Mouse (Mus musculus) colon, adult 2 months (tissue): Measurements from ENCODE around the gene Ms4a5. TPM values are rescaled to one million over a fixed set of nuclear protein-coding genes. Genes with fewer than 3 reads are reported as not detected.

Experiments used
- polyA plus RNA-seq: library from polyadenylated mRNA; depleted of rRNA; stranded (reverse); fragments of >200 nt; gene quantifications from 2 replicates; pipeline ENCODE4 v1.2.3, GENCODE M21; 2012; rRNA removed

Gene Ms4a5
- polyA plus RNA-seq = not detected in 2 replicates

DNA sequence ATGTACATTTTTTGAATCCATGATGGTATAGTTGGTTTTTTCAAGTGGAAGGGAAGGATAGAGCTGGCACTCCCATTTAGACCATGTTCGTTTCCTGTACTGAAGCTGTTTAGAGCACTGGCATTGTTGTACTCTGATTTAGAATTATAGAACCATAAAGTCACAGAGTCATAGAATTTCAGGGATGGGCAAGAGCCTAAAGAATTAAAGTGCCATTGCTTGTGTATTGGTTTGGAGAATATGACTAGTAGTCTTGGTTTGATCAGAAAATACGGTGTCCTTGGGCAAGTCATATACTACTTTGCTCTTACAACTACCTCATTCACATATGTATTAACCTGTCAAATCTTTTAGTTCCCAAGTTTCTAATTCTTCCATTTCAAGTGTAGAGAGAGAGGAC is at the start of gene Ms4a5:
Gene Ms4a5 (minus strand): TSS at position 101 of the 400 bp plus-strand sequence.

DNA sequence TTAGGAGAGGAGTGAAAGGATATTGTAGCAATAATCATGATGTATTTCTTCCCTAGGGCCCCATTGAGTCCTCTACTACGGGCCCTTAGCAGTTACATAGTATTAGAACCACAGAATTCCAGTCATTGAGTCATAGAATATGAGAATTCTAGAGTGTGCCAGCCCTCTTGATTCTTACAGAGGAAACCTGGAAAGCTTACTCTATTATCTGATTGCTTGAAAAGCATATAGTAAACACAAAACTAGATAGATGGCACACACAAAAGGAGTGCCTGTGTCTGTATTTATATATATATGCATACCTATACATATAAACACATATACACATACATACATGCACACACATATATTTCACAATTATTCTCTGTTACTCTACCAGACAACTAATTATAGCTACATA is 30.7 kb upstream of the Ms4a5 start, which contains the start of gene Ms4a14:
Gene Ms4a14 (minus strand): TSS at position 101 of the 400 bp plus-strand sequence.

DNA sequence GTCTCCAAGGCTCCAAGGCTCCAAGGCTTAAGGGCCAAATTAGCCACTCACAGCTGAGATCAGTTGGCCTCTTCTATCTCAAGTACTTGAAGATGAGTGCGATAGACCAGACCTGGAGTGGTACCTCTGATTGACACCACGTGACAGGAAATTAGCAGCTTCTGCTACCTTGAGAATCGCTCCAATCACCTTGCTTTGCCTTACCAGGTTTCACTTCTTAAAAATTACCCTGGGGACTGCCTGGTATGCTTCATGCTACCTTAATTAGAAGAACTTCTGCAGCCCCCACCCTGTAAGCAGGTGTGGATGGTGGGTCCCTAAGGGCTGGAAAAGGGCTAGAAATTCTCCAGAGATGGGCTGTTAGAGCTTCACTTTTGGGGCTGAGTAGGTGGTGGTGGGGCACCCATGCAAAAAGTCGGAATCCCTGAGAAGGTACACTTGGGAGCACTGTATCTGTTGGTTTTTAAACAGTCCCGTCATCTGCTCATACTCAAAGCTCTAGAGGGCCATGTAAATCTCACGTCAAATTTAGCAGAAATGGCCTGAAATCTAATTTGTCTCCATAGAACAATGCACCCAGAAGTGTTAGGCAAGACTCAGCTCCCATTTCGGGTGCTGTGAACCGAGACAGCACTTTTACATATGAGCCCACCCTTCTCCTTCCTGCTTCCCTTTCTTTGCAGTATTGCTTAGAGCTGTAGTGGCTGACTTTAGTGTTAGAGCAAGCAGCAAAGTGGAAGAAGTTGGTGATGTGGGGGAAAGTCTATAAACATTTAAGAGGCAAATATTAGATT is 17.4 kb downstream of the Ms4a5 start, which contains the start of gene Ms4a1:
Gene Ms4a1 (minus strand): TSS at position 190 of the 794 bp plus-strand sequence.

DNA sequence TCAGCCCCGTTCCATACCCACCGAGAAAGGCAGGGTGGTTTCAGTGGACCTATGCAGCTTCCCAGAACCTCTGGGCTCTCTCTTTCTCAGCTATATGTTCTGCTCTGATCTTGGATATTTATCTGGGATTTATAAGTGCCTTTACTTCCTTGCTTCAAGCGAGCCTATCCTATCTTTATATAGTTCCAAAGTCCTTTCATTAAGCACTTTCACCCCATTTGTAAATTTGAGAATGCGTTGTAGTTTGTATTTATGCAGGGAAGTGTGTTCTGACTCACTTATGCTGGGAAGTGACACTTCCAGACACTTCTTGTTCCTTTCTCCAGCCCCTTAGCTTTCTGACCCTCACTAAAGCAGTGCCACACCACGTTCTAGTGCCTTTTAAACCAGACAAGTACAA is 51.3 kb downstream of the Ms4a5 start, which contains the start of gene Ms4a12:
Gene Ms4a12 (minus strand): TSS at position 101 of the 400 bp plus-strand sequence.

Other genes starting within 250 kb of the Ms4a5 start
- 591 and 756 TPM in 2 replicates for gene Ms4a8a, start 202.8 kb downstream of the Ms4a5 start, polyA plus RNA-seq
- not detected in 2 replicates for gene 1700017D01Rik, start 153.0 kb downstream of the Ms4a5 start, polyA plus RNA-seq
- not detected in 2 replicates for gene 1700025F22Rik, start 118.6 kb downstream of the Ms4a5 start, polyA plus RNA-seq
- not detected in 2 replicates for gene Ms4a13, start 87.1 kb downstream of the Ms4a5 start, polyA plus RNA-seq
- 6.3 and 6.6 TPM in 2 replicates for gene Ms4a12, start 51.4 kb downstream of the Ms4a5 start, polyA plus RNA-seq
- gene Ms4a1, start 17.6 kb downstream of the Ms4a5 start, polyA plus RNA-seq = 0.20 and 0.52 TPM in 2 replicates
- 0.21 and 0.23 TPM in 2 replicates for gene Ms4a14, start 30.6 kb upstream of the Ms4a5 start, polyA plus RNA-seq
- 3.5 and 4.3 TPM in 2 replicates for gene Ms4a7, start 52.3 kb upstream of the Ms4a5 start, polyA plus RNA-seq
- 0.38 and 0.96 TPM in 2 replicates for gene Ms4a4a, start 91.7 kb upstream of the Ms4a5 start, polyA plus RNA-seq
- gene Ms4a4c, start 120.9 kb upstream of the Ms4a5 start, polyA plus RNA-seq = 0.16 TPM in 1 of 2 replicates, not detected in the other
- gene Ms4a4b, start 159.7 kb upstream of the Ms4a5 start, polyA plus RNA-seq = 0.59 and 1.1 TPM in 2 replicates
- 1.3 and 2.6 TPM in 2 replicates for gene Ms4a6c, start 185.5 kb upstream of the Ms4a5 start, polyA plus RNA-seq
- gene Gm8369, start 202.1 kb upstream of the Ms4a5 start, polyA plus RNA-seq = 0.41 TPM in 1 of 2 replicates, not detected in the other
- 1.9 TPM in 2 replicates for gene Ms4a6b, start 232.6 kb upstream of the Ms4a5 start, polyA plus RNA-seq